Mouse (Mus musculus) duodenum, adult 2 months (tissue): ENCODE data around the gene Tead4. TPM values are rescaled to one million over a fixed set of nuclear protein-coding genes. Genes with fewer than 3 reads are reported as not detected.

ENCODE experiments used
- polyA plus RNA-seq: library from polyadenylated mRNA; depleted of rRNA; stranded (reverse); fragments of >200 nt; gene quantifications from 2 replicates; pipeline ENCODE4 v1.2.3, GENCODE M21; 2012; ENCODE audit warnings: low replicate concordance; rRNA removed

The Tead4 gene
- polyA plus RNA-seq, result 0.40 and 1.1 TPM in 2 replicates

GRCm38 (mm10) chr6:128300134-128301001 lies at the start of gene Tead4:
Gene Tead4, minus strand, starts transcription at chr6:128300823.

Other genes with a start within 250 kb of the Tead4 start
- gene Tspan9, start 157.2 kb downstream of the Tead4 start, polyA plus RNA-seq, result 18.8 and 19.4 TPM in 2 replicates
- 1.6 and 2.8 TPM in 2 replicates for gene Tulp3, start 55.0 kb upstream of the Tead4 start, polyA plus RNA-seq
- gene Rhno1, start 62.1 kb upstream of the Tead4 start, polyA plus RNA-seq, result 11.0 and 11.4 TPM in 2 replicates
- 9.4 and 14.7 TPM in 2 replicates for gene Foxm1, start 62.1 kb upstream of the Tead4 start, polyA plus RNA-seq
- 0.13 TPM in 1 of 2 replicates, not detected in the other for gene Tex52, start 74.6 kb upstream of the Tead4 start, polyA plus RNA-seq
- not detected in 2 replicates for gene Gm44596, start 74.7 kb upstream of the Tead4 start, polyA plus RNA-seq
- 0.78 and 1.3 TPM in 2 replicates for gene Nrip2, start 98.5 kb upstream of the Tead4 start, polyA plus RNA-seq
- gene Itfg2, start 124.1 kb upstream of the Tead4 start, polyA plus RNA-seq, result 16.3 and 28.8 TPM in 2 replicates
- 130 and 203 TPM in 2 replicates for gene Fkbp4, start 137.9 kb upstream of the Tead4 start, polyA plus RNA-seq
- gene Pzp, start 225.9 kb upstream of the Tead4 start, polyA plus RNA-seq, result 0.02 and 0.20 TPM in 2 replicates